Mouse (Mus musculus) MEL (cell line): ENCODE data around the gene Pcsk4. TPM values are rescaled to one million over a fixed set of nuclear protein-coding genes. Genes with fewer than 3 reads are reported as not detected.

ENCODE experiments used
- DNase-seq: peaks from one replicate; pipeline ENCODE4 v3.0.0; 2011; ENCODE audit warnings: low read depth, low spot score
- H3K27ac ChIP-seq: 2 replicates; pipeline ENCODE4 v1.5.1; 2012; ENCODE audit warnings: low read depth, mild to moderate bottlenecking, control low read depth, low read length, moderate library complexity; ENCODE audit not compliant: control insufficient read depth
- H3K27me3 ChIP-seq, 2 experiments: fragments of 150-350 bp in 1 of 2; sonication (generic) in 1 of 2; 2 replicates each; pipeline ENCODE4 v1.6.1; 2012; ENCODE audit warnings: low read length in 2 of 2, mild to moderate bottlenecking in 2 of 2, improper control_type of control experiment in 1 of 2, moderate library complexity in 1 of 2; ENCODE audit not compliant: insufficient read depth in 2 of 2, control insufficient read depth in 1 of 2
- H3K36me3 ChIP-seq, 2 experiments: 2 replicates each; pipeline ENCODE4 v1.6.1; 2012 to 2014; ENCODE audit warnings: low read length in 2 of 2, improper control_type of control experiment in 1 of 2, inconsistent platforms in 1 of 2, mild to moderate bottlenecking in 1 of 2; ENCODE audit not compliant: insufficient read depth in 2 of 2, control insufficient read depth in 1 of 2
- H3K4me1 ChIP-seq, 2 experiments: fragments of 150-350 bp in 1 of 2; sonication (generic) in 1 of 2; 2 replicates each; pipeline ENCODE4 v1.6.1; 2012; ENCODE audit warnings: low read length in 2 of 2, improper control_type of control experiment in 1 of 2, mild to moderate bottlenecking in 1 of 2; ENCODE audit not compliant: insufficient read depth in 2 of 2, control insufficient read depth in 1 of 2
- H3K4me3 ChIP-seq, 2 experiments: fragments of 150-350 bp in 1 of 2; sonication (generic) in 1 of 2; 2 replicates each; pipeline ENCODE4 v1.5.1; 2012; ENCODE audit warnings: low read depth in 2 of 2, low read length in 2 of 2, mild to moderate bottlenecking in 2 of 2, moderate library complexity in 2 of 2, control low read depth in 1 of 2, improper control_type of control experiment in 1 of 2; ENCODE audit not compliant: control insufficient read depth in 1 of 2, insufficient read depth in 1 of 2
- H3K79me2 ChIP-seq: 2 replicates; pipeline ENCODE4 v1.6.1; 2012; ENCODE audit warnings: mild to moderate bottlenecking, low read length, moderate library complexity; ENCODE audit not compliant: control insufficient read depth, poor library complexity, insufficient read depth
- H3K9ac ChIP-seq: 2 replicates; pipeline ENCODE4 v1.6.1; 2012; ENCODE audit warnings: low read depth, mild to moderate bottlenecking, control low read depth, low read length, moderate library complexity; ENCODE audit not compliant: control insufficient read depth, poor library complexity, severe bottlenecking
- H3K9me3 ChIP-seq: fragments of 150-350 bp; sonication (generic); replicated peaks from 2 replicates; pipeline ENCODE4 v1.6.1; 2012; ENCODE audit warnings: mild to moderate bottlenecking, low read length, improper control_type of control experiment, moderate library complexity; ENCODE audit not compliant: insufficient read depth
- BHLHE40 ChIP-seq: IDR thresholded peaks from 2 replicates; pipeline ENCODE4 v1.6.1; 2012; ENCODE audit warnings: low read depth, mild to moderate bottlenecking, inconsistent platforms, low read length, improper control_type of control experiment, borderline replicate concordance
- CHD1 ChIP-seq: IDR thresholded peaks from 2 replicates; pipeline ENCODE4 v1.6.1; 2012; ENCODE audit warnings: low read depth, mild to moderate bottlenecking, inconsistent platforms, low read length, improper control_type of control experiment
- CHD2 ChIP-seq: IDR thresholded peaks from 2 replicates; pipeline ENCODE4 v1.6.1; 2011; ENCODE audit warnings: low read length, improper control_type of control experiment
- CTCF ChIP-seq, 3 experiments: IDR thresholded peaks in 2 of 3; conservative IDR thresholded peaks in 1 of 3; 2 replicates each; pipeline ENCODE4 v1.5.1; 2011 to 2012; ENCODE audit warnings: low read length in 3 of 3, low read depth in 2 of 3, mild to moderate bottlenecking in 2 of 3, improper control_type of control experiment in 1 of 3, inconsistent platforms in 1 of 3, mixed read lengths in 1 of 3, moderate library complexity in 1 of 3; ENCODE audit not compliant: control insufficient read depth in 1 of 3, insufficient read depth in 1 of 3, poor library complexity in 1 of 3, severe bottlenecking in 1 of 3
- E2F4 ChIP-seq: IDR thresholded peaks from 2 replicates; pipeline ENCODE4 v1.6.1; 2011; ENCODE audit warnings: low read depth, low read length, improper control_type of control experiment, borderline replicate concordance
- ELF1 ChIP-seq: IDR thresholded peaks from 2 replicates; pipeline ENCODE4 v1.6.1; 2014; ENCODE audit warnings: low read depth, mild to moderate bottlenecking, inconsistent platforms, low read length, improper control_type of control experiment, moderate library complexity
- EP300 ChIP-seq, 2 experiments: IDR thresholded peaks; 2 replicates each; pipeline ENCODE4 v1.6.1; 2011; ENCODE audit warnings: improper control_type of control experiment in 2 of 2, low read length in 2 of 2, low read depth in 1 of 2, mild to moderate bottlenecking in 1 of 2
- ETS1 ChIP-seq: IDR thresholded peaks from 2 replicates; pipeline ENCODE4 v1.6.1; 2012; ENCODE audit warnings: low read depth, mild to moderate bottlenecking, inconsistent platforms, low read length, improper control_type of control experiment, moderate library complexity
- GABPA ChIP-seq: IDR thresholded peaks from 2 replicates; pipeline ENCODE4 v1.6.1; 2012; ENCODE audit warnings: low read depth, mild to moderate bottlenecking, inconsistent platforms, low read length, improper control_type of control experiment, moderate library complexity
- GATA1 ChIP-seq: IDR thresholded peaks from 2 replicates; pipeline ENCODE4 v1.6.1; 2011; ENCODE audit warnings: low read depth, low read length, improper control_type of control experiment
- HCFC1 ChIP-seq: IDR thresholded peaks from 2 replicates; pipeline ENCODE4 v1.6.1; 2012; ENCODE audit warnings: low read depth, mild to moderate bottlenecking, inconsistent platforms, low read length, improper control_type of control experiment, moderate library complexity
- JUND ChIP-seq: IDR thresholded peaks from 2 replicates; pipeline ENCODE4 v1.6.1; 2011; ENCODE audit warnings: low read depth, mild to moderate bottlenecking, improper control_type of control experiment, low read length
- KAT2A ChIP-seq: conservative IDR thresholded peaks from 2 replicates; pipeline ENCODE4 v1.6.1; 2012; ENCODE audit warnings: low read depth, low read length, improper control_type of control experiment, inconsistent platforms
- MAFK ChIP-seq: IDR thresholded peaks from 2 replicates; pipeline ENCODE4 v1.6.1; 2011; ENCODE audit warnings: low read depth, mild to moderate bottlenecking, low read length, improper control_type of control experiment, borderline replicate concordance
- MAX ChIP-seq: IDR thresholded peaks from 2 replicates; pipeline ENCODE4 v1.6.1; 2011; ENCODE audit warnings: low read length, improper control_type of control experiment
- MAZ ChIP-seq: IDR thresholded peaks from 2 replicates; pipeline ENCODE4 v1.6.1; 2012; ENCODE audit warnings: low read depth, mild to moderate bottlenecking, inconsistent platforms, low read length, improper control_type of control experiment
- MEF2A ChIP-seq: IDR thresholded peaks from 2 replicates; pipeline ENCODE4 v1.6.1; 2014; ENCODE audit warnings: low read depth, mild to moderate bottlenecking, inconsistent platforms, low read length, improper control_type of control experiment; ENCODE audit not compliant: poor library complexity, insufficient replicate concordance, severe bottlenecking; ENCODE audit errors: extremely low read depth
- MXI1 ChIP-seq: IDR thresholded peaks from 2 replicates; pipeline ENCODE4 v1.6.1; 2011; ENCODE audit warnings: mild to moderate bottlenecking, low read depth, low read length, improper control_type of control experiment
- MYB ChIP-seq: IDR thresholded peaks from 2 replicates; pipeline ENCODE4 v1.6.1; 2011; ENCODE audit warnings: mild to moderate bottlenecking, low read depth, low read length, improper control_type of control experiment
- MYC ChIP-seq: IDR thresholded peaks from 2 replicates; pipeline ENCODE4 v1.6.1; 2011; ENCODE audit warnings: low read depth, mild to moderate bottlenecking, low read length, improper control_type of control experiment, moderate library complexity
- NELFE ChIP-seq: IDR thresholded peaks from 2 replicates; pipeline ENCODE4 v1.6.1; 2011; ENCODE audit warnings: low read depth, low read length, improper control_type of control experiment
- POLR2A ChIP-seq, 2 experiments: IDR thresholded peaks; 2 replicates each; pipeline ENCODE4 v1.6.1; 2011 to 2012; ENCODE audit warnings: low read length in 2 of 2, mild to moderate bottlenecking in 2 of 2, control low read depth in 1 of 2, improper control_type of control experiment in 1 of 2, low read depth in 1 of 2, moderate library complexity in 1 of 2; ENCODE audit not compliant: control insufficient read depth in 1 of 2, insufficient read depth in 1 of 2, poor library complexity in 1 of 2
- POLR2AphosphoS2 ChIP-seq: IDR thresholded peaks from 2 replicates; pipeline ENCODE4 v1.6.1; 2011; ENCODE audit warnings: low read length, improper control_type of control experiment
- POLR2AphosphoS5 ChIP-seq: IDR thresholded peaks from 2 replicates; pipeline ENCODE4 v1.6.1; 2012; ENCODE audit warnings: low read depth, borderline replicate concordance, mild to moderate bottlenecking, inconsistent platforms, low read length, moderate library complexity, mixed read lengths
- RAD21 ChIP-seq: IDR thresholded peaks from 2 replicates; pipeline ENCODE4 v1.6.1; 2011; ENCODE audit warnings: mild to moderate bottlenecking, low read depth, low read length, improper control_type of control experiment
- RCOR1 ChIP-seq: IDR thresholded peaks from 2 replicates; pipeline ENCODE4 v1.6.1; 2012; ENCODE audit warnings: low read depth, mild to moderate bottlenecking, inconsistent platforms, low read length, improper control_type of control experiment
- SIN3A ChIP-seq: IDR thresholded peaks from 2 replicates; pipeline ENCODE4 v1.6.1; 2012; ENCODE audit warnings: low read length, improper control_type of control experiment, inconsistent platforms
- SMC3 ChIP-seq: IDR thresholded peaks from 2 replicates; pipeline ENCODE4 v1.6.1; 2011; ENCODE audit warnings: low read depth, low read length, improper control_type of control experiment
- TAL1 ChIP-seq: IDR thresholded peaks from 2 replicates; pipeline ENCODE4 v1.6.1; 2012; ENCODE audit warnings: mild to moderate bottlenecking, inconsistent platforms, low read length, moderate library complexity, mixed read lengths
- TBP ChIP-seq: IDR thresholded peaks from 2 replicates; pipeline ENCODE4 v1.8.0; 2011; ENCODE audit warnings: low read depth, low read length, improper control_type of control experiment
- TCF12 ChIP-seq: IDR thresholded peaks from 2 replicates; pipeline ENCODE4 v1.6.1; 2014; ENCODE audit warnings: low read depth, mild to moderate bottlenecking, inconsistent platforms, low read length, improper control_type of control experiment, moderate library complexity
- UBTF ChIP-seq: IDR thresholded peaks from 2 replicates; pipeline ENCODE4 v1.6.1; 2012; ENCODE audit warnings: low read depth, mild to moderate bottlenecking, inconsistent platforms, low read length, improper control_type of control experiment, moderate library complexity, borderline replicate concordance; ENCODE audit not compliant: insufficient read depth
- USF1 ChIP-seq: IDR thresholded peaks from 2 replicates; pipeline ENCODE4 v1.6.1; 2014; ENCODE audit warnings: low read depth, mild to moderate bottlenecking, inconsistent platforms, low read length, improper control_type of control experiment, moderate library complexity
- USF2 ChIP-seq, 2 experiments: IDR thresholded peaks; 2 replicates each; pipeline ENCODE4 v1.6.1; 2011 to 2012; ENCODE audit warnings: improper control_type of control experiment in 2 of 2, low read length in 2 of 2, borderline replicate concordance in 1 of 2, inconsistent platforms in 1 of 2, low read depth in 1 of 2, mild to moderate bottlenecking in 1 of 2; ENCODE audit not compliant: insufficient read depth in 1 of 2
- ZC3H11A ChIP-seq: IDR thresholded peaks from 2 replicates; pipeline ENCODE4 v1.6.1; 2012; ENCODE audit warnings: low read depth, mild to moderate bottlenecking, inconsistent platforms, low read length, improper control_type of control experiment
- ZMIZ1 ChIP-seq: IDR thresholded peaks from 2 replicates; pipeline ENCODE4 v1.6.1; 2012; ENCODE audit warnings: low read depth, mild to moderate bottlenecking, inconsistent platforms, low read length, improper control_type of control experiment, moderate library complexity
- ZNF384 ChIP-seq: IDR thresholded peaks from 2 replicates; pipeline ENCODE4 v1.6.1; 2012; ENCODE audit warnings: low read depth, mild to moderate bottlenecking, inconsistent platforms, low read length, improper control_type of control experiment
- polyA plus RNA-seq, 2 experiments: library from polyadenylated mRNA; stranded (reverse) in 1 of 2; unstranded in 1 of 2; fragments of >175 nt in 1 of 2; fragments of >200 nt in 1 of 2; gene quantifications; 2 replicates each; pipeline versions ENCODE4 v1.2.1 to v1.2.4; 2012; ENCODE audit warnings: low replicate concordance in 2 of 2, low read depth in 1 of 2; ENCODE audit not compliant: insufficient read length in 2 of 2, insufficient read depth in 1 of 2, missing spikeins in 1 of 2
- total RNA-seq: library from RNA; depleted of rRNA; stranded (reverse); fragments of 300-350 nt; gene quantifications from 2 replicates; pipeline ENCODE4 v1.2.3, GENCODE M21; 2012

Gene Pcsk4
- total and polyA plus RNA-seq, 3 experiments = 6.5 to 23.1 TPM; not detected in 1

DNA sequence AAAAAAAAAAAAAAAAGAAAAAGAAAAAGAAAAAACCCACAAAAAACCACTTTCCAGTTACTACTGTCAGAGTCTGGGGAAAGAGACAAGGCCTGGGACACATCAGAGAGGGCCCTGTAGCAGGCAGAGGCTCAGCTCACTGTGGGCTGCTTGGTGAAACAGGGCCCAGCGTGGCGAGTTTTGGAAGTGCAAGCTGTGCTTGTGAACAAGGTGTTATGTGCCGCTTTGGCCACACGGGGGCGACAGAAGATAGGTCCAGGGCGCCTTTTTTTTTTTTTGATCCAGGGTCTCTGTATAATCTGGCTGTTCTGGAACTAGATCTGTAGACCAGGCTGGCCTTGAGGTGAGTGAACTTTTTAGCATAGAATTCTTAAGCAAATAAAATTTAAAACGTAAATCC lies 46.9 kb upstream of the Pcsk4 start:
- no peak overlapping the region for H3K4me3 ChIP-seq
- no peaks in the 10 kb centered on the region for H3K27me3 ChIP-seq
- H3K36me3 ChIP-seq = no peaks in the 10 kb centered on the region
- H3K9me3 ChIP-seq = no peaks in the 10 kb centered on the region
- H3K4me1 ChIP-seq = peaks cover 0 to 7% of the 10 kb centered on the region in 2 experiments; a peak in 1 of 4 replicates
- no peak overlapping the region for H3K27ac ChIP-seq
- H3K79me2 ChIP-seq = no peaks in the 10 kb centered on the region
- peak; percentile 93 for DNase-seq
- H3K9ac ChIP-seq = no peak overlapping the region
- no peak for TF ChIP-seq POLR2AphosphoS5
- peak; percentile 44; the same call in 1 of the 2 replicates for TF ChIP-seq MAX
- TF ChIP-seq MYC = peak; percentile 70
- no peak for TF ChIP-seq CHD2
- no peak for TF ChIP-seq USF2 (IDR thresholded peaks at IDR 0.05; ENCODE audit: borderline replicate concordance in 1 of 2, insufficient read depth in 1 of 2, low read depth in 1 of 2, low read length in 2 of 2)
- peak; percentile 28; the same call in 1 of the 2 replicates for TF ChIP-seq RCOR1
- peak; percentile 77 to 100 (median 90) for TF ChIP-seq CTCF (IDR thresholded peaks at IDR 0.05 in 2 of 3, conservative IDR thresholded peaks at IDR 0.05 in 1 of 3; ENCODE audit: control insufficient read depth in 1 of 3, insufficient read depth in 1 of 3, low read depth in 2 of 3, low read length in 3 of 3, poor library complexity in 1 of 3, severe bottlenecking in 1 of 3)
- TF ChIP-seq USF1 = no peak
- TF ChIP-seq BHLHE40 = peak; percentile 56; the same call in 1 of the 2 replicates
- peak; percentile 96 for TF ChIP-seq RAD21
- TF ChIP-seq MXI1 = peak; percentile 68
- peak; percentile 79; the same call in 1 of the 2 replicates for TF ChIP-seq CHD1
- TF ChIP-seq JUND = 0 out of 2 replicates have a peak, but pooled peaks have one; percentile 66
- no peak for TF ChIP-seq MEF2A
- TF ChIP-seq MAZ = 0 out of 2 replicates have a peak, but pooled peaks have one; percentile 45
- peak; percentile 23; the same call in 1 of the 2 replicates for TF ChIP-seq NELFE
- no peak for TF ChIP-seq KAT2A
- peak; percentile 88 for TF ChIP-seq SMC3
- no peak for TF ChIP-seq POLR2AphosphoS2
- TF ChIP-seq TAL1 = no peak
- TF ChIP-seq UBTF = no peak
- 0 out of 2 replicates have a peak, but pooled peaks have one; percentile 44 for TF ChIP-seq HCFC1
- 0 out of 2 replicates have a peak, but pooled peaks have one; percentile 29 for TF ChIP-seq GABPA
- TF ChIP-seq ZNF384 = peak; percentile 99
- TF ChIP-seq MYB = no peak
- TF ChIP-seq ZC3H11A = peak; percentile 83
- peak; percentile 82 for TF ChIP-seq SIN3A
- TF ChIP-seq MAFK = no peak
- TF ChIP-seq TCF12 = no peak; the same call in 1 of the 2 replicates
- 0 out of 4 replicates have a peak, but pooled peaks of 1 of the 2 experiments have one; percentile 13 for TF ChIP-seq EP300 (IDR thresholded peaks at IDR 0.05; ENCODE audit: low read depth in 1 of 2, low read length in 2 of 2)
- 0 out of 2 replicates have a peak, but pooled peaks have one; percentile 14 for TF ChIP-seq ETS1
- TF ChIP-seq E2F4 = no peak
- TF ChIP-seq ELF1 = no peak
- TF ChIP-seq ZMIZ1 = no peak
- TF ChIP-seq TBP = no peak
- no peak for TF ChIP-seq GATA1
- no peak for TF ChIP-seq POLR2A (IDR thresholded peaks at IDR 0.05; ENCODE audit: control insufficient read depth in 1 of 2, insufficient read depth in 1 of 2, low read depth in 1 of 2, low read length in 2 of 2, poor library complexity in 1 of 2)
